Mouse (Mus musculus): ENCODE data around the gene Hist1h2af. TPM values are rescaled to one million over a fixed set of nuclear protein-coding genes. Genes with fewer than 3 reads are reported as not detected.
"Not testable (repeated sequence)": the region's sequence is repeated elsewhere in the genome, so short reads cannot be mapped to it uniquely, and the experiment has no call there.

The Hist1h2af gene
- polyA plus RNA-seq, 1 experiment from 2014 or later = 7.8 TPM

GRCm38 (mm10) chr13:23538249-23538648, 4.5 kb downstream of the Hist1h2af start:
- Histone ChIP-seq H3K4me2 (ENCODE audit: low read depth, low read length) (no peak overlapping the region), H3K9me3 (replicated peaks; ENCODE audit: control insufficient read depth, low read length) (no peaks in the 10 kb centered on the region), H3K9ac (replicated peaks; ENCODE audit: low read length) (no peak overlapping the region), H3K27me3 (ENCODE audit: control insufficient read depth, insufficient read depth, low read length) (no peaks in the 10 kb centered on the region), H3K36me3 (replicated peaks; ENCODE audit: control insufficient read depth, insufficient read depth, low read depth, low read length) (no peaks in the 10 kb centered on the region), H3K4me1 (ENCODE audit: control insufficient read depth, insufficient read depth, low read length) (no peaks in the 10 kb centered on the region), H3K27ac (replicated peaks; ENCODE audit: low read depth, low read length) (no peak overlapping the region), H3K4me3 (ENCODE audit: low read depth, low read length) (no peak overlapping the region)
- 73% methylated on average over 5 of the region's 5 CpGs for WGBS
- ATAC-seq (replicated peaks; ENCODE audit: insufficient number of reproducible peaks, low FRiP score, low TSS enrichment, low read depth) (no peak), DNase-seq (ENCODE audit: low spot score) (no peak)

GRCm38 (mm10) chr13:23539821-23540220, 6.1 kb downstream of the Hist1h2af start:
- not testable (repeated sequence) for H3K4me2 ChIP-seq (ENCODE audit: low read depth, low read length); H3K9me3 ChIP-seq (replicated peaks; ENCODE audit: control insufficient read depth, low read length); ATAC-seq (replicated peaks; ENCODE audit: insufficient number of reproducible peaks, low FRiP score, low TSS enrichment, low read depth); H3K9ac ChIP-seq (replicated peaks; ENCODE audit: low read length); H3K36me3 ChIP-seq (replicated peaks; ENCODE audit: control insufficient read depth, insufficient read depth, low read depth, low read length); H3K27me3 ChIP-seq (ENCODE audit: control insufficient read depth, insufficient read depth, low read length); H3K4me3 ChIP-seq (ENCODE audit: low read depth, low read length); H3K4me1 ChIP-seq (ENCODE audit: control insufficient read depth, insufficient read depth, low read length); DNase-seq (ENCODE audit: low spot score); H3K27ac ChIP-seq (replicated peaks; ENCODE audit: low read depth, low read length)
- WGBS = 75% methylated on average over 1 of the region's 1 CpGs

- H3K27ac ChIP-seq (replicated peaks; ENCODE audit: low read depth, low read length) = no peak overlapping the region
- H3K27me3 ChIP-seq (ENCODE audit: control insufficient read depth, insufficient read depth, low read length) = no peaks in the 10 kb centered on the region
- ATAC-seq (replicated peaks; ENCODE audit: insufficient number of reproducible peaks, low FRiP score, low TSS enrichment, low read depth) (no peak), DNase-seq (ENCODE audit: low spot score) (no peak)
- H3K4me2 ChIP-seq (ENCODE audit: low read depth, low read length) = no peak overlapping the region
- no peaks in the 10 kb centered on the region for H3K9me3 ChIP-seq (replicated peaks; ENCODE audit: control insufficient read depth, low read length)
- no peak overlapping the region for H3K4me3 ChIP-seq (ENCODE audit: low read depth, low read length)
- no peaks in the 10 kb centered on the region for H3K4me1 ChIP-seq (ENCODE audit: control insufficient read depth, insufficient read depth, low read length)
- WGBS = 84% methylated on average over 3 of the region's 3 CpGs
- no peak overlapping the region for H3K9ac ChIP-seq (replicated peaks; ENCODE audit: low read length)
- no peaks in the 10 kb centered on the region for H3K36me3 ChIP-seq (replicated peaks; ENCODE audit: control insufficient read depth, insufficient read depth, low read depth, low read length)
Measured at GRCm38 (mm10) chr13:23541497-23541896, 7.8 kb downstream of the Hist1h2af start.

- not testable (repeated sequence) for H3K36me3 ChIP-seq (replicated peaks; ENCODE audit: control insufficient read depth, insufficient read depth, low read depth, low read length); H3K4me1 ChIP-seq (ENCODE audit: control insufficient read depth, insufficient read depth, low read length); ATAC-seq (replicated peaks; ENCODE audit: insufficient number of reproducible peaks, low FRiP score, low TSS enrichment, low read depth); H3K9me3 ChIP-seq (replicated peaks; ENCODE audit: control insufficient read depth, low read length); H3K27me3 ChIP-seq (ENCODE audit: control insufficient read depth, insufficient read depth, low read length)
- H3K9ac ChIP-seq (replicated peaks; ENCODE audit: low read length) = peak overlapping the region; percentile 65
- WGBS = 7% methylated on average over 3 of the region's 3 CpGs
- H3K4me2 ChIP-seq (ENCODE audit: low read depth, low read length) = peak overlapping the region; percentile 59
- H3K27ac ChIP-seq (replicated peaks; ENCODE audit: low read depth, low read length) = peak overlapping the region; percentile 83
- H3K4me3 ChIP-seq (ENCODE audit: low read depth, low read length) = peak overlapping the region; percentile 45
- peak; percentile 42 for DNase-seq (ENCODE audit: low spot score)
Measured at GRCm38 (mm10) chr13:23542225-23542980, 8.7 kb downstream of the Hist1h2af start.

- H3K9me3 ChIP-seq (replicated peaks; ENCODE audit: control insufficient read depth, low read length); H3K27me3 ChIP-seq (ENCODE audit: control insufficient read depth, insufficient read depth, low read length); H3K36me3 ChIP-seq (replicated peaks; ENCODE audit: control insufficient read depth, insufficient read depth, low read depth, low read length); H3K4me1 ChIP-seq (ENCODE audit: control insufficient read depth, insufficient read depth, low read length): not testable (repeated sequence)
- Histone ChIP-seq H3K27ac (replicated peaks; ENCODE audit: low read depth, low read length) (peak within 1 kb of the TSS; percentile 83), H3K4me2 (ENCODE audit: low read depth, low read length) (peak within 1 kb of the TSS; percentile 70), H3K9ac (replicated peaks; ENCODE audit: low read length) (peak within 1 kb of the TSS; percentile 65), H3K4me3 (ENCODE audit: low read depth, low read length) (peak within 1 kb of the TSS; percentile 45)
- 1% methylated on average over 30 of the region's 42 CpGs for WGBS
- peak; percentile 95 for ATAC-seq (replicated peaks; ENCODE audit: insufficient number of reproducible peaks, low FRiP score, low TSS enrichment, low read depth)
- peak; percentile 94 for DNase-seq (ENCODE audit: low spot score)
Measured at GRCm38 (mm10) chr13:23542999-23543607, 9.4 kb downstream of the Hist1h2af start, which contains the start of gene Hist1h2bh. Gene Hist1h2bh (minus strand): TSS chr13:23543392.

- no peaks in the 10 kb centered on the region for H3K36me3 ChIP-seq (replicated peaks; ENCODE audit: control insufficient read depth, insufficient read depth, low read depth, low read length)
- H3K9me3 ChIP-seq (replicated peaks; ENCODE audit: control insufficient read depth, low read length) = no peaks in the 10 kb centered on the region
- DNase-seq (ENCODE audit: low spot score) (peak; percentile 97), ATAC-seq (replicated peaks; ENCODE audit: insufficient number of reproducible peaks, low FRiP score, low TSS enrichment, low read depth) (peak; percentile 86)
- H3K9ac ChIP-seq (replicated peaks; ENCODE audit: low read length) = peak within 1 kb of the TSS; percentile 65
- no peaks in the 10 kb centered on the region for H3K27me3 ChIP-seq (ENCODE audit: control insufficient read depth, insufficient read depth, low read length)
- H3K4me3 ChIP-seq (ENCODE audit: low read depth, low read length) = peak within 1 kb of the TSS; percentile 45
- H3K4me1 ChIP-seq (ENCODE audit: control insufficient read depth, insufficient read depth, low read length) = no peaks in the 10 kb centered on the region
- under 1% methylated on average over 21 of the region's 45 CpGs for WGBS
- H3K27ac ChIP-seq (replicated peaks; ENCODE audit: low read depth, low read length) = peak within 1 kb of the TSS; percentile 83
- peak within 1 kb of the TSS; percentile 70 for H3K4me2 ChIP-seq (ENCODE audit: low read depth, low read length)
Measured at GRCm38 (mm10) chr13:23543965-23544786, 10.5 kb downstream of the Hist1h2af start, which contains the start of gene Hist1h3f. Gene Hist1h3f (plus strand): TSS chr13:23544052.

- not testable (repeated sequence) for DNase-seq (ENCODE audit: low spot score); H3K27me3 ChIP-seq (ENCODE audit: control insufficient read depth, insufficient read depth, low read length); H3K36me3 ChIP-seq (replicated peaks; ENCODE audit: control insufficient read depth, insufficient read depth, low read depth, low read length); H3K9me3 ChIP-seq (replicated peaks; ENCODE audit: control insufficient read depth, low read length); H3K4me1 ChIP-seq (ENCODE audit: control insufficient read depth, insufficient read depth, low read length)
- Histone ChIP-seq H3K4me3 (ENCODE audit: low read depth, low read length) (peak overlapping the region; percentile 38), H3K9ac (replicated peaks; ENCODE audit: low read length) (peak overlapping the region; percentile 46; the same call in 1 of the 2 replicates), H3K27ac (replicated peaks; ENCODE audit: low read depth, low read length) (peak overlapping the region; percentile 80; the same call in 1 of the 2 replicates), H3K4me2 (ENCODE audit: low read depth, low read length) (0 out of 2 replicates have a peak overlapping the region, but pooled peaks have one; percentile 29)
- WGBS = under 1% methylated on average over 11 of the region's 14 CpGs
- peak; percentile 26 for ATAC-seq (replicated peaks; ENCODE audit: insufficient number of reproducible peaks, low FRiP score, low TSS enrichment, low read depth)
Measured at GRCm38 (mm10) chr13:23544787-23545120, 11.0 kb downstream of the Hist1h2af start.

Measured in embryonic facial prominence, embryonic 11.5 days (tissue).